Mouse (Mus musculus) forebrain, embryonic 11.5 days (tissue): ENCODE results near the gene Hs3st6. TPM values are rescaled to one million over a fixed set of nuclear protein-coding genes. Genes with fewer than 3 reads are reported as not detected.

Source experiments
- ATAC-seq: fragments of 200-750 bp; cut with Nextera tagmentation; replicated peaks from 2 replicates; pipeline ENCODE4 v1.8.0; 2017; ENCODE audit warnings: moderate TSS enrichment; ENCODE audit not compliant: low FRiP score
- DNase-seq: peaks from one replicate; pipeline ENCODE4 v3.0.0-alpha.2; 2017; ENCODE audit warnings: low spot score
- H3K27ac ChIP-seq: fragments of 300-500 bp; sonication (generic); 2 replicates; pipeline ENCODE4 v1.5.1; 2014; ENCODE audit warnings: low read depth, low read length
- H3K27me3 ChIP-seq: fragments of 300-500 bp; sonication (generic); 2 replicates; pipeline ENCODE4 v1.6.1; 2014; ENCODE audit warnings: mild to moderate bottlenecking, low read length, mixed read lengths; ENCODE audit not compliant: control insufficient read depth, insufficient read depth
- H3K36me3 ChIP-seq: fragments of 300-500 bp; sonication (generic); 2 replicates; pipeline ENCODE4 v1.6.1; 2014; ENCODE audit warnings: mild to moderate bottlenecking, low read length, moderate library complexity, mixed read lengths; ENCODE audit not compliant: control insufficient read depth, insufficient read depth
- H3K4me1 ChIP-seq: fragments of 300-500 bp; sonication (generic); replicated peaks from 2 replicates; pipeline ENCODE4 v1.6.1; 2014; ENCODE audit warnings: low read length, mixed read lengths; ENCODE audit not compliant: control insufficient read depth, insufficient read depth
- H3K4me2 ChIP-seq: fragments of 300-500 bp; sonication (generic); 2 replicates; pipeline ENCODE4 v1.6.1; 2014; ENCODE audit warnings: low read depth, mild to moderate bottlenecking, low read length, moderate library complexity, mixed read lengths; ENCODE audit not compliant: severe bottlenecking
- H3K4me3 ChIP-seq: fragments of 300-500 bp; sonication (generic); 2 replicates; pipeline ENCODE4 v1.5.1; 2014; ENCODE audit warnings: low read depth, low read length
- H3K9ac ChIP-seq: fragments of 300-500 bp; sonication (generic); 2 replicates; pipeline ENCODE4 v1.6.1; 2014; ENCODE audit warnings: low read length
- H3K9me3 ChIP-seq: fragments of 300-500 bp; sonication (generic); 2 replicates; pipeline ENCODE4 v1.6.1; 2016; ENCODE audit warnings: low read length, mixed read lengths; ENCODE audit not compliant: control insufficient read depth
- WGBS: fragments of 180-500 bp; shearing (Covaris S2); extraction: QIAGEN DNeasy Blood & Tissue Kit; methylation state at CpG from one replicate; pipeline ENCODE4 v1.1.7; 2014; 5-methylcytosine and 5-hydroxymethylcytosine counted together
- polyA plus RNA-seq: library from polyadenylated mRNA; unstranded; fragments of >200 nt; fragmentation: Nextera tagmentation; extraction: Ambion mirVana; gene quantifications from 2 replicates; pipeline ENCODE4 v1.2.1, GENCODE M21; 2014

Hs3st6 gene
- polyA plus RNA-seq, 1 experiment from 2014 or later: 0.21 TPM

- H3K27me3 ChIP-seq: no peaks in the 10 kb centered on the region
- no peak for DNase-seq
- H3K36me3 ChIP-seq: no peaks in the 10 kb centered on the region
- WGBS: 91% methylated on average over 7 of the region's 7 CpGs
- no peaks in the 10 kb centered on the region for H3K9me3 ChIP-seq
- H3K9ac ChIP-seq: no peak overlapping the region; the same call in 1 of the 2 replicates
- no peak for ATAC-seq
- no peak overlapping the region for H3K4me3 ChIP-seq
- no peak overlapping the region for H3K4me2 ChIP-seq
- no peak overlapping the region for H3K27ac ChIP-seq
- peaks cover 9% of the 10 kb centered on the region; the same call in 1 of the 2 replicates for H3K4me1 ChIP-seq
Observed at GRCm38 (mm10) chr17:24735446-24735845, 17.3 kb upstream of the Hs3st6 start.

- 2% methylated on average over 29 of the region's 29 CpGs for WGBS
- peak within 1 kb of the TSS; percentile 81 for H3K4me2 ChIP-seq
Observed at GRCm38 (mm10) chr17:24736330-24737051, 16.3 kb upstream of the Hs3st6 start, which contains the start of gene Msrb1. Msrb1 (plus strand) TSS chr17:24736642.

GRCm38 (mm10) chr17:24737135-24737810 is 15.5 kb upstream of the Hs3st6 start:
- Histone ChIP-seq H3K27ac (no peak overlapping the region), H3K9ac (peak overlapping the region; percentile 61; the same call in 1 of the 2 replicates), H3K27me3 (no peaks in the 10 kb centered on the region), H3K4me2 (peak overlapping the region; percentile 81), H3K4me1 (peaks cover 9% of the 10 kb centered on the region; the same call in 1 of the 2 replicates), H3K9me3 (no peaks in the 10 kb centered on the region), H3K4me3 (peak overlapping the region; percentile 55), H3K36me3 (no peaks in the 10 kb centered on the region)
- WGBS: 24% methylated on average over 8 of the region's 8 CpGs
- ATAC-seq: no peak
- DNase-seq: no peak

More at GRCm38 (mm10) chr17:24736330-24737051, 16.3 kb upstream of the Hs3st6 start, which contains the start of gene Msrb1:
- Histone ChIP-seq H3K9me3 (no peaks in the 10 kb centered on the region), H3K9ac (peak within 1 kb of the TSS; percentile 61), H3K27ac (no peak within 1 kb of the TSS), H3K36me3 (no peaks in the 10 kb centered on the region), H3K27me3 (no peaks in the 10 kb centered on the region), H3K4me1 (peaks cover 9% of the 10 kb centered on the region; the same call in 1 of the 2 replicates), H3K4me3 (peak within 1 kb of the TSS; percentile 55)
- DNase-seq (peak; percentile 95), ATAC-seq (peak; percentile 97)

- DNase-seq (no peak), ATAC-seq (no peak)
- Histone ChIP-seq H3K4me3 (no peak overlapping the region), H3K4me1 (peaks cover 9% of the 10 kb centered on the region; the same call in 1 of the 2 replicates), H3K9ac (no peak overlapping the region), H3K36me3 (no peaks in the 10 kb centered on the region), H3K27me3 (no peaks in the 10 kb centered on the region), H3K27ac (no peak overlapping the region), H3K9me3 (no peaks in the 10 kb centered on the region), H3K4me2 (no peak overlapping the region)
- 87% methylated on average over 4 of the region's 4 CpGs for WGBS
Observed at GRCm38 (mm10) chr17:24738238-24738637, 14.6 kb upstream of the Hs3st6 start.

GRCm38 (mm10) chr17:24739926-24740325 is 12.9 kb upstream of the Hs3st6 start:
- no peak for DNase-seq
- Histone ChIP-seq H3K27ac (no peak overlapping the region), H3K4me2 (no peak overlapping the region), H3K27me3 (no peaks in the 10 kb centered on the region), H3K4me1 (peaks cover 9% of the 10 kb centered on the region; the same call in 1 of the 2 replicates), H3K36me3 (no peaks in the 10 kb centered on the region), H3K9ac (no peak overlapping the region), H3K9me3 (no peaks in the 10 kb centered on the region), H3K4me3 (no peak overlapping the region)
- no peak for ATAC-seq
- 85% methylated on average over 8 of the region's 8 CpGs for WGBS

GRCm38 (mm10) chr17:24742307-24742706 is 10.5 kb upstream of the Hs3st6 start:
- Histone ChIP-seq H3K4me2 (no peak overlapping the region), H3K4me1 (peaks cover under 1% of the 10 kb centered on the region; the same call in 1 of the 2 replicates), H3K4me3 (no peak overlapping the region), H3K27ac (no peak overlapping the region), H3K27me3 (no peaks in the 10 kb centered on the region), H3K9me3 (no peaks in the 10 kb centered on the region), H3K9ac (no peak overlapping the region), H3K36me3 (no peaks in the 10 kb centered on the region)
- ATAC-seq (no peak), DNase-seq (no peak)
- 86% methylated on average over 8 of the region's 8 CpGs for WGBS

GRCm38 (mm10) chr17:24743896-24744295 is 8.9 kb upstream of the Hs3st6 start:
- no peak overlapping the region for H3K4me3 ChIP-seq
- 77% methylated on average over 5 of the region's 5 CpGs for WGBS
- DNase-seq: no peak

GRCm38 (mm10) chr17:24744381-24744780 is 8.4 kb upstream of the Hs3st6 start:
- ATAC-seq: no peak
- WGBS: 78% methylated on average over 3 of the region's 3 CpGs
- no peak overlapping the region for H3K4me2 ChIP-seq

More at GRCm38 (mm10) chr17:24743896-24744295, 8.9 kb upstream of the Hs3st6 start:
- Histone ChIP-seq H3K9me3 (no peaks in the 10 kb centered on the region), H3K4me2 (no peak overlapping the region), H3K27ac (no peak overlapping the region), H3K36me3 (no peaks in the 10 kb centered on the region), H3K9ac (no peak overlapping the region), H3K4me1 (no peaks in the 10 kb centered on the region), H3K27me3 (no peaks in the 10 kb centered on the region)
- ATAC-seq: no peak

More at GRCm38 (mm10) chr17:24744381-24744780, 8.4 kb upstream of the Hs3st6 start:
- Histone ChIP-seq H3K27ac (no peak overlapping the region), H3K36me3 (no peaks in the 10 kb centered on the region), H3K27me3 (no peaks in the 10 kb centered on the region), H3K9me3 (no peaks in the 10 kb centered on the region), H3K4me3 (no peak overlapping the region), H3K9ac (no peak overlapping the region), H3K4me1 (no peaks in the 10 kb centered on the region)
- no peak for DNase-seq
